Mouse (Mus musculus): ENCODE measurements around the gene Slc16a10.
"Not testable (repeated sequence)": the region's sequence is repeated elsewhere in the genome, so short reads cannot be mapped to it uniquely, and the experiment has no call there.

The Slc16a10 gene

DNA sequence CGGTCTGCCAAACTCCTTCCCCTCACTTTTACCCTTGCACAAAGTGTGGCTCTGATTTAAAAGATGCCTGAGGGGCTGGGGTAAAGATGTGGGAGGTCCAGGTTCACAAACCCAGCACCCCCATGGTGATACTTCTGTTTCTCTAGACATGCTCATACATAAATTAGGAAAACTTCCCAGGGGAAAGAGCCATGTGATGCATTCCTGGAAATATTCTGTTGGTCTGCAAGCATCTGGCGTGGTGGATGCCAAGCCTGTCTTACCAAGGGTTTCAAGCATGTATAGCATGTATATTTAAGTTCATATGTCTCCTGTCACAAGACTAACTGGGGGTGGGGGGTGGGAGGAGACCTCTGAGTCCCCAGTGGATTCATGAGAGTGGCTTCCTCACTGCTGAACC is 121.7 kb downstream of the Slc16a10 start:
- no peak for DNase-seq

DNA sequence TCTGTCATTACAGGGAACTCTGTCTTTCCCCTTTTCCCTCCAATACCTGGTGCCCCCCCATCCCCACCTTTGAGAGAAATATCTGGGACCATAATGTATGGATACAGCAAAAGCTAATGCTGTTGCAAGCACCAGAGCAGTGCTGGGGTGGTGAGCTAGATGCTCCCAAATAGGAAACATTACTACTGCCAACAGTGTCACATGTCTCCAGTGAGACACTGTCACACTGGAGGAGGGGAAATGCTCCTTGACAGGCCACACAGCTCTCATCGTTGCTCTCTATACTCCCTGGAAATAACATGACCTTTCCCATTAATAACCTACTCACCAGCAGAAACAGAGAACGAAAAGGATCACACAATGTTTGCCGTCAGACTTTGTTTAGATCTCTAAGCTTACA is 122.6 kb downstream of the Slc16a10 start:
- DNase-seq = no peak

DNA sequence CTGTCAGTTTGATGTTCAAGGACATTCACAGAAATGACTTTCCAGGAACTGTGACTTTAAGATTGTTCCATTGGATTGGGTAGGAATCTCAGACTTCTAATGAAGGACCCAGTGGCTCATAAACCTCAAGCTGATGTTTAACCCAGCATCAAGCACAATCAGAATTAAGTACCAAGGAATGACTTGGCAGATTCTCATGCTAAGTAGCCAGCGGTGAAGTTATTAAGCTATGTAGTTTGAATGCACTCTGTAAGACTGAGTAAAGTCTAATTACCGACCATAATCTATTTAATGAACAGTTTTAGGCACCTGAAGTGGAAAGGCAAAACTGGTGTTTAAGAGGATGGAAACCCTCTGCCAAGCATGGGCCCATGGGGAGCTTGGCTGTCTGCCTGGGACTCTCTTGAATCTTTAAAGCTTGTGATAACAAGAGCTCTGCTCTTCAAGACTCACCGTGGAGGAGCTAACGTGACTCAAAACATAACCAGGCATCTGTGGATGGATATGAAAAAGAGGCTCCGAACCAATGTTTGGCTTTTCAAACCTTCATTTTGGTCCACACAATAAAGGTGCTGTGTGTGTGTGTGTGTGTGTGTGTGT is 123.7 kb downstream of the Slc16a10 start:
- no peak for DNase-seq

DNA sequence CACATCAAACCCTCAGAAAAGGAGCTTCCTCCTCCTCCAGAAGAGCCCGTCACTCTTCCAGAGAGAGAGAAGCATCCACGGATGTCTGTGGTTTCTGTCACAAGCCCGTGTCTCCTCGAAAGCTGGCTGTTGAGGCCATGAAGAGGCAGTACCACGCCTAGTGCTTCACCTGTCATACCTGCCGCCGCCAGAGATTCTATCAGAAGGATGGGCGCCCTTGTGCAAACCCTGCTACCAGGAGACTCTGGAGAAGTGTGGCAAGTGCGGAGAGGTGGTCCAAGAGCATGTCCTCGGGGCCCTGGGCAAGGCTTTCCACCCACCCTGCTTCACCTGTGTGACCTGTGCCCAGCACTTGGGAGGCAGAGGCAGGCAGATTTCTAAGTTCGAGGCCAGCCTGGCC is 132.5 kb downstream of the Slc16a10 start:
- DNase-seq = no peak

DNA sequence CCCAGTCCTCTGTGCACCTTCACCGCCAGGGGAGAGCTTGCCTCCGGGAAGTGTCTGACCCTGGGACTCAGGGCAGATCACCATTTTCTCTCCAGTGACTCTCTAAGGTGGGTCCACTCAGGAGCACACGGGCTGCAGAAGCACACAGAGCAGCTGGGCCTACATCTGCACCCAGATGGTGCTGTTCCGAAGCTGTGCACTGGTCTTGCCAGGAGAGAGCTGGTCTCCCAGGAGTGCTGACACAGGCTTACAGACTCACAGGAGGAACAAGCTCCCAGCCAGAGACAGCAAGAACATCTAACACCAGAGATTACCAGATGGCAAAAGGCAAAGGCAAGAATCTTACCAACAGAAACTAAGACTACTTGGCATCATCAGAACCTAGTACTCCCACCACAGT is 133.2 kb downstream of the Slc16a10 start:
- DNase-seq = not testable (repeated sequence)

DNA sequence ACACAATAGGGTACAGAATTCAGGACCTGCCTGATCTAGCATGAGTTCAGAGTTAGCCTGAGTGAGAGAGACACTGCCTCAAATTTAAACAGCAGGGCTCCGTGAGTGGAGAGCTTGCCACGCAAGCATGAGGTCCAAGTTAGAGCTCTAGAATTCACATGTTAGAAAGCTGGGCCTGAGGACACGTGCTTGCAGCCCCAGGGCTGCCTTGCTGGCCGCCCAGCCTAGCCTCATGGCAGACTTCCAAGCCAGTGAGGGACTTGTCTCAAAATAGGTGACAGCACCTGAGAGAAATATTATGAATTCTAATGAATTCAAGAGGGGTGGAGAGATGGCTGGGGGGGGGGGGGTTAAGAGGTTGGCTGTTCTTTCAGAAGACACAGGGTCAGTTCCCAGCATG is 134.1 kb downstream of the Slc16a10 start:
- no peak for DNase-seq

DNA sequence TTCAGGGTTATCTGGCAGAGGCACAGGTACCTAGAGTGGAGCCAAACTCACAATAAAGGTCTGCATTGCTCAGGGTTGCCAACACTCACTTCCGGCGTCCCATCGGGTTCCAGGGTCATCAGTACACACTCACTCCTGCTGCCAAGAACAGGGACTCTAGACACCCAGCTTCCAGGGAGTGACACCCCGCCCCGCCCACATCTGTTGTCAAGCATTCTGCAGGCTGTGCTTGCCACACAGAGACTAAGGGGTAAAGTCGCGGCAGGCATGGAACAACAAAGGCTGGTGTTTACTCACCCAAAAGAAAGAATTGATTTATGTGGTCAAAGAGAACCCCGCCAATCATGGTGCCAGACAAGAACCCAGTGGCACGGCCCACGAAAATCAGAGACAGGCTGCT is 135.1 kb downstream of the Slc16a10 start:
- no peak for DNase-seq

DNA sequence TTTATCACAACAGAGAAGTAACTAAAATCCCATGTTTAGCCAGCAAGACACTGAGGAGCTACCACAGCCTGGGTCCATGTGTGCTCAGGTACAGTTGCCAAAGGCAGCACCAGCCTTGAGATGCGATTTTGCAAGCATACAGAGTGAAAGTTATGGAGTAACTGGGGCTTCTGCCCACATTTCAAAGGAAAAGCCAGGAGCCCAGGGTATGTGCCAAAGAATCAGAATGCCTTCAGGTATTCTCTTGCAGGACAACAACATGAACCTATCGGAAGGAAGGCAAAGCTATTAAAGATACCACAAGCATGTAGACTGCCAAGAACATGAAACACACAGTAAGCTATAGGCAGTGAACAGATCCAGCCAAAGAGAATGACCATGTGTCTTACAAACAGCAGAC is 141.3 kb downstream of the Slc16a10 start:
- DNase-seq = no peak

DNA sequence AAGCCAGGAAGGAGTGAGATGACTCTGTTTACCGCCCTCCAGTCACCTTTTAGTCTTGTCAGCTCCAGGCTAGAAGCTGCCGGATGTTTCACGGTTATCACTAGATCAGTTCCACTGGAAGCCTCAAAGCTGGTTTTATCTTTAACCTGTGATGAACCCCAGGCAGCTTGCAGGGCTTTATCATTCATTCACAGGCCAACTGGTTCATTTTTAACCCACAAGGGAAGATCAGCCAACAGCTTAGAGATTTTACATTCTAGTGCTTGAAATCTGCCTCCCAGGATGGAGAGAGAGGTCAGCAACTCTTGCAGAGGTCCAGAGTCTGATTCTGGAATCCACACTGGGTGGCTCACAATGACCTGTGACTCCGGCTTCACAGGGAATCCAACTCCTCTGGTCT is 150.9 kb downstream of the Slc16a10 start:
- DNase-seq = no peak

DNA sequence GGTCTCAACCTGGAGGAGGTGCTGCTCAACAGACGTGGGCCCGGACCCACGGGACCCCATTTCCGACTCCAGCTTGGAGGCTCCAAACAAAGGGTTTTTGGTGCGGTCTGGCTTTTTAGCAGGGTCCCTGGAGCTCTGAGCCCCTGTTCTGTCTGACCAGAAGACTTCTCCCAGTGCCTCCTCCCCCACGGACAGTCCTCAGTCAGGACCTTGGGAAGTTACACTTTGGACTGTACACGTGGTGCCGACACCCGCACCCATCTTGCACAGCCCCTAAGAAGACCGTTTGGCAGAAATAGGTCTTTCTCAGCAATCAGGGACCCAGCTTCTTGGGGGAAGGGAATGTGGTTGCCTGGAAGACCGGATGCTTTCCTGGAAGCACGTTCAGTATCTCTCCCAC is 155.6 kb downstream of the Slc16a10 start, which contains the start of gene Mfsd4b5:
Gene Mfsd4b5 (minus strand): TSS at position 181 of the 400 bp plus-strand sequence.
- no peak for DNase-seq
